Mouse (Mus musculus) kidney, embryonic 14.5 days (tissue): ENCODE results near the gene Cpeb1. TPM values are rescaled to one million over a fixed set of nuclear protein-coding genes. Genes with fewer than 3 reads are reported as not detected.
A peak's percentile ranks its signal among the peaks of the same experiment; 100 is the strongest.
"Not testable (repeated sequence)": the region's sequence is repeated elsewhere in the genome, so short reads cannot be mapped to it uniquely, and the experiment has no call there.

ENCODE experiments used
- ATAC-seq: fragments of 200-750 bp; cut with Nextera tagmentation; 2 replicates; pipeline ENCODE4 v1.8.0; 2017; ENCODE audit warnings: moderate number of reproducible peaks, mild to moderate bottlenecking, moderate TSS enrichment, moderate library complexity; ENCODE audit not compliant: low FRiP score, low TSS enrichment
- H3K27ac ChIP-seq: fragments of 300-500 bp; sonication (generic); 2 replicates; pipeline ENCODE4 v1.5.1; 2014; ENCODE audit warnings: low read depth, mild to moderate bottlenecking, low read length, moderate library complexity, mixed read lengths
- H3K27me3 ChIP-seq: fragments of 300-500 bp; sonication (generic); 2 replicates; pipeline ENCODE4 v1.6.1; 2014; ENCODE audit warnings: mild to moderate bottlenecking, low read length; ENCODE audit not compliant: control insufficient read depth, insufficient read depth
- H3K36me3 ChIP-seq: fragments of 300-500 bp; sonication (generic); 2 replicates; pipeline ENCODE4 v1.6.1; 2014; ENCODE audit warnings: low read length, mixed read lengths; ENCODE audit not compliant: control insufficient read depth, insufficient read depth
- H3K4me1 ChIP-seq: fragments of 300-500 bp; sonication (generic); 2 replicates; pipeline ENCODE4 v1.6.1; 2014; ENCODE audit warnings: low read length, mixed read lengths; ENCODE audit not compliant: control insufficient read depth, insufficient read depth
- H3K4me2 ChIP-seq: fragments of 300-500 bp; sonication (generic); replicated peaks from 2 replicates; pipeline ENCODE4 v1.6.1; 2014; ENCODE audit warnings: low read depth, mild to moderate bottlenecking, low read length
- H3K4me3 ChIP-seq: fragments of 300-500 bp; sonication (generic); 2 replicates; pipeline ENCODE4 v1.5.1; 2014; ENCODE audit warnings: mild to moderate bottlenecking, low read length
- H3K9ac ChIP-seq: fragments of 300-500 bp; sonication (generic); 2 replicates; pipeline ENCODE4 v1.6.1; 2014; ENCODE audit warnings: low read depth, mild to moderate bottlenecking, low read length, moderate library complexity
- H3K9me3 ChIP-seq: fragments of 300-500 bp; sonication (generic); 2 replicates; pipeline ENCODE4 v1.6.1; 2016; ENCODE audit warnings: low read length; ENCODE audit not compliant: control insufficient read depth
- WGBS: fragments of 180-500 bp; shearing (Covaris S2); extraction: QIAGEN DNeasy Blood & Tissue Kit; methylation state at CpG from one replicate; pipeline ENCODE4 v1.1.7; 2014; 5-methylcytosine and 5-hydroxymethylcytosine counted together
- polyA plus RNA-seq: library from polyadenylated mRNA; unstranded; fragments of >200 nt; fragmentation: Nextera tagmentation; extraction: Ambion mirVana; gene quantifications from 2 replicates; pipeline ENCODE4 v1.2.1, GENCODE M21; 2014

The Cpeb1 gene
- polyA plus RNA-seq, 1 experiment from 2014 or later, result 1.6 TPM

GRCm38 (mm10) chr7:81478261-81478660 is 23.0 kb upstream of the Cpeb1 start:
- H3K4me1 ChIP-seq, H3K27ac ChIP-seq, H3K9me3 ChIP-seq, ATAC-seq, H3K4me2 ChIP-seq, H3K36me3 ChIP-seq, H3K4me3 ChIP-seq, H3K9ac ChIP-seq: not testable (repeated sequence)
- H3K27me3 ChIP-seq, result peaks cover 12% of the 10 kb centered on the region

- 0 out of 2 replicates have a peak, but pooled peaks have one; percentile 46 for ATAC-seq
Observed at GRCm38 (mm10) chr7:81476833-81477232, 21.6 kb upstream of the Cpeb1 start.

GRCm38 (mm10) chr7:81475221-81475620 is 20.0 kb upstream of the Cpeb1 start:
- H3K36me3 ChIP-seq, result no peaks in the 10 kb centered on the region

More at GRCm38 (mm10) chr7:81476833-81477232, 21.6 kb upstream of the Cpeb1 start:
- WGBS, result 6% methylated on average over 24 of the region's 24 CpGs
- Histone ChIP-seq H3K36me3 (no peaks in the 10 kb centered on the region), H3K27me3 (peaks cover 12% of the 10 kb centered on the region; the same call in 1 of the 2 replicates), H3K27ac (no peak overlapping the region), H3K4me3 (0 out of 2 replicates have a peak overlapping the region, but pooled peaks have one; percentile 5), H3K4me2 (peak overlapping the region; percentile 30), H3K9ac (no peak overlapping the region), H3K9me3 (no peaks in the 10 kb centered on the region), H3K4me1 (no peaks in the 10 kb centered on the region)

GRCm38 (mm10) chr7:81464906-81465450 is 9.7 kb upstream of the Cpeb1 start:
- H3K9me3 ChIP-seq, result no peaks in the 10 kb centered on the region
- no peaks in the 10 kb centered on the region for H3K36me3 ChIP-seq
- no peak overlapping the region for H3K9ac ChIP-seq
- no peak overlapping the region for H3K4me2 ChIP-seq
- H3K27ac ChIP-seq, result no peak overlapping the region
- H3K27me3 ChIP-seq, result 0 out of 2 replicates have a peak, but pooled peaks cover 4% of the 10 kb centered on the region
- WGBS, result 71% methylated on average over 9 of the region's 9 CpGs
- no peaks in the 10 kb centered on the region for H3K4me1 ChIP-seq
- H3K4me3 ChIP-seq, result no peak overlapping the region
- no peak for ATAC-seq

More at GRCm38 (mm10) chr7:81475221-81475620, 20.0 kb upstream of the Cpeb1 start:
- Histone ChIP-seq H3K4me2 (no peak overlapping the region), H3K27me3 (peaks cover 12% of the 10 kb centered on the region; the same call in 1 of the 2 replicates), H3K4me1 (no peaks in the 10 kb centered on the region), H3K9me3 (no peaks in the 10 kb centered on the region), H3K4me3 (no peak overlapping the region), H3K9ac (no peak overlapping the region), H3K27ac (no peak overlapping the region)
- no peak for ATAC-seq
- 75% methylated on average over 3 of the region's 3 CpGs for WGBS

GRCm38 (mm10) chr7:81464116-81464515 is 8.9 kb upstream of the Cpeb1 start:
- 7% methylated on average over 4 of the region's 4 CpGs for WGBS
- Histone ChIP-seq H3K9ac (no peak overlapping the region), H3K4me1 (no peaks in the 10 kb centered on the region), H3K36me3 (no peaks in the 10 kb centered on the region), H3K9me3 (no peaks in the 10 kb centered on the region), H3K4me2 (no peak overlapping the region), H3K4me3 (no peak overlapping the region), H3K27ac (no peak overlapping the region), H3K27me3 (0 out of 2 replicates have a peak, but pooled peaks cover 4% of the 10 kb centered on the region)
- ATAC-seq, result no peak

- Histone ChIP-seq H3K36me3 (no peaks in the 10 kb centered on the region), H3K9ac (no peak overlapping the region), H3K4me3 (no peak overlapping the region), H3K27me3 (peaks cover 8% of the 10 kb centered on the region; the same call in 1 of the 2 replicates), H3K27ac (no peak overlapping the region), H3K4me1 (no peaks in the 10 kb centered on the region), H3K4me2 (no peak overlapping the region), H3K9me3 (no peaks in the 10 kb centered on the region)
- WGBS, result 83% methylated on average over 3 of the region's 3 CpGs
- ATAC-seq, result no peak
Observed at GRCm38 (mm10) chr7:81462815-81463214, 7.5 kb upstream of the Cpeb1 start.

- WGBS, result 2% methylated on average over 52 of the region's 87 CpGs
- Histone ChIP-seq H3K27ac (no peak overlapping the region), H3K9me3 (no peaks in the 10 kb centered on the region), H3K9ac (no peak overlapping the region), H3K4me3 (peak overlapping the region; percentile 47), H3K36me3 (no peaks in the 10 kb centered on the region), H3K27me3 (peaks cover 66% of the 10 kb centered on the region), H3K4me2 (peak overlapping the region; percentile 91), H3K4me1 (peaks cover 11% of the 10 kb centered on the region)
- ATAC-seq, result peak; percentile 66; the same call in 1 of the 2 replicates
Observed at GRCm38 (mm10) chr7:81454331-81455039, 780 bp downstream of the Cpeb1 start.

- peak overlapping the region; percentile 91 for H3K4me2 ChIP-seq
- H3K4me1 ChIP-seq, result peaks cover 11% of the 10 kb centered on the region
- peak overlapping the region; percentile 47 for H3K4me3 ChIP-seq
- no peaks in the 10 kb centered on the region for H3K9me3 ChIP-seq
- no peak overlapping the region for H3K9ac ChIP-seq
- H3K36me3 ChIP-seq, result no peaks in the 10 kb centered on the region
- no peak overlapping the region for H3K27ac ChIP-seq
- WGBS, result 3% methylated on average over 84 of the region's 84 CpGs
- H3K27me3 ChIP-seq, result peaks cover 69% of the 10 kb centered on the region
- peak; percentile 44 for ATAC-seq
Observed at GRCm38 (mm10) chr7:81453443-81454274, 1.6 kb downstream of the Cpeb1 start.
